Mouse (Mus musculus) retina, postnatal 7 days (tissue): ENCODE results near the gene Qrich1.

Source experiments
- DNase-seq: peaks from one replicate; pipeline ENCODE4 v3.0.0-alpha.2; 2012; ENCODE audit warnings: low read depth, low spot score

Qrich1 gene

GRCm38 (mm10) chr9:108563671-108564070, 47.1 kb downstream of the Qrich1 start:
- DNase-seq, result no peak

GRCm38 (mm10) chr9:108564131-108564530, 47.5 kb downstream of the Qrich1 start:
- DNase-seq, result no peak

GRCm38 (mm10) chr9:108565881-108566814, 49.5 kb downstream of the Qrich1 start:
- DNase-seq, result no peak

GRCm38 (mm10) chr9:108566815-108567776, 50.5 kb downstream of the Qrich1 start, which contains the start of gene Ndufaf3:
Gene Ndufaf3, minus strand, starts transcription at chr9:108567434.
- peak; percentile 89 for DNase-seq

- peak; percentile 58 for DNase-seq
Observed at GRCm38 (mm10) chr9:108567931-108568419, 51.4 kb downstream of the Qrich1 start.

- DNase-seq, result no peak
Observed at GRCm38 (mm10) chr9:108568511-108568921, 51.9 kb downstream of the Qrich1 start.

- peak; percentile 76 for DNase-seq
Observed at GRCm38 (mm10) chr9:108569381-108570206, 53.0 kb downstream of the Qrich1 start, which contains the start of gene Dalrd3. Gene Dalrd3, plus strand, starts transcription at chr9:108569886.

- DNase-seq, result no peak
Observed at GRCm38 (mm10) chr9:108570207-108570896, 53.7 kb downstream of the Qrich1 start.

GRCm38 (mm10) chr9:108571401-108571973, 54.9 kb downstream of the Qrich1 start:
- no peak for DNase-seq

- DNase-seq, result no peak
Observed at GRCm38 (mm10) chr9:108572321-108572720, 55.7 kb downstream of the Qrich1 start.

GRCm38 (mm10) chr9:108573774-108574690, 57.4 kb downstream of the Qrich1 start:
- peak; percentile 67 for DNase-seq

GRCm38 (mm10) chr9:108574921-108575320, 58.3 kb downstream of the Qrich1 start:
- no peak for DNase-seq

- DNase-seq, result no peak
Observed at GRCm38 (mm10) chr9:108575321-108576297, 59.0 kb downstream of the Qrich1 start.

GRCm38 (mm10) chr9:108577025-108577424, 60.4 kb downstream of the Qrich1 start:
- DNase-seq, result no peak

- no peak for DNase-seq
Observed at GRCm38 (mm10) chr9:108577934-108578544, 61.4 kb downstream of the Qrich1 start.

- DNase-seq, result peak; percentile 93
Observed at GRCm38 (mm10) chr9:108578545-108579343, 62.1 kb downstream of the Qrich1 start, which contains the start of gene Wdr6. Gene Wdr6, minus strand, starts transcription at chr9:108578739.
